Comparison of ENCODE assay signal across 9 mouse cellular contexts in the genomic region with DNA sequence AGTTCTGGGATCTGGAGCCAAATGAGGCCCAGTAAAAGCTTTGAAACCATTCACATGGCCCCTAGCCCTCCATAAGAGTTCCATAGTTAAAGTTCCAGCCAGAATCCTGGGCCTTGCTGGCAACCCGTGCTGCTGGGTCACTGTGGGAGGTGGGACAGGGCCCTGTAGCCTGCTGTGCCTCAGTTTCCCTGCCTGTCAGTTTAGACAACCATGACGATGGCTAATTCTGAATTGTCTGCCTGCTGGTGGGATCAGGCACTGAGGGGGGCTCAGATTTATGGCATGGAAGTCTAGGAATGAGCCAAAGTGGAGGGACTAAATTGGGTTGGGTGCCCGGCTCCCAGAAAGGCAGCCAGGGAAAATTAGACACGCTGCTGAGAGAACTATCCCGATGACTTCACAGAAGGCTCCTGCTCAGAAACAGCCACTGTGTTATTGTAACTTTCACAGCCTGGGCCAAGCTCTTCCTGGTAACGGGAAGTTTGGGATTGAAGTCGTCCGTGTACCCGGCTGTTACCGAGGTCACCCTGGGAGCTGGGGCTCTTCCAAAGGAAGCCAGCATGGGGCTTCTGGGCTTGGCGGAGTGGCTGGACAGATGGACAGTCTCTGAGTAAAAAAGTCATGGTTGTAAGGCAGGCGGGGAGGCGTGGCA.
DNase-seq lines count a peak whose midpoint lies in the region; ATAC-seq and TF ChIP-seq lines count a peak whose summit lies in the region.
"Had no signal": no experiment of that assay in that cellular context is flagged by ENCODE, and none has a peak within 500 bp of the region (broad histone marks: within the 10 kb centered on the region; RNA-seq: fewer than 3 reads in every experiment).

No protein-coding gene starts in this region.

- no peak for DNase-seq in forebrain, embryonic 10.5 days (ENCODE audit: extremely low spot score, low spot score)
- DNase-seq in layer of hippocampus, adult 2 months (ENCODE audit: low spot score in 2 of 2) = no peak
- DNase-seq in layer of hippocampus, adult 18-20 months (ENCODE audit: low spot score in 2 of 2) = no peak
- DNase-seq in retina, embryonic 14.5 days (ENCODE audit: low spot score) = no peak
- DNase-seq in adipocyte (ENCODE audit: low spot score) = no peak
- DNase-seq: right cerebral cortex, adult 18-20 months had no signal

- H3K4me1 ChIP-seq in forebrain, embryonic 10.5 days = peaks cover 21% of the 10 kb centered on the region
- no peaks in the 10 kb centered on the region for H3K4me1 ChIP-seq in forebrain, embryonic 13.5 days
- peaks cover 11% of the 10 kb centered on the region for H3K4me1 ChIP-seq in embryonic facial prominence, embryonic 12.5 days
- H3K4me1 ChIP-seq in neural tube, embryonic 13.5 days (replicated peaks) = peaks cover 14% of the 10 kb centered on the region

- ATAC-seq in forebrain, embryonic 13.5 days = no peak
- no peak for ATAC-seq in embryonic facial prominence, embryonic 12.5 days (ENCODE audit: insufficient number of reproducible peaks, insufficient read depth, low FRiP score, low TSS enrichment)
- ATAC-seq in neural tube, embryonic 13.5 days (ENCODE audit: low read depth) = peak; percentile 85

- TF ChIP-seq CTCF in layer of hippocampus, adult 2 months (conservative IDR thresholded peaks at IDR 0.05) = no peak

- H3K4me2 ChIP-seq in forebrain, embryonic 13.5 days = no peak overlapping the region
- no peak overlapping the region for H3K4me2 ChIP-seq in embryonic facial prominence, embryonic 12.5 days (replicated peaks)
- H3K4me2 ChIP-seq in neural tube, embryonic 13.5 days = no peak overlapping the region

- H3K4me3 ChIP-seq in forebrain, embryonic 10.5 days = no peak overlapping the region
- H3K4me3 ChIP-seq in forebrain, embryonic 13.5 days = no peak overlapping the region
- no peak overlapping the region for H3K4me3 ChIP-seq in layer of hippocampus, adult 2 months
- H3K4me3 ChIP-seq in embryonic facial prominence, embryonic 12.5 days = no peak overlapping the region
- H3K4me3 ChIP-seq in neural tube, embryonic 13.5 days = no peak overlapping the region

- WGBS in forebrain, embryonic 10.5 days = 79% methylated on average over 13 of the region's 13 CpGs
- 79% methylated on average over 13 of the region's 13 CpGs for WGBS in forebrain, embryonic 13.5 days
- WGBS in embryonic facial prominence, embryonic 12.5 days = 71% methylated on average over 13 of the region's 13 CpGs
- 23% methylated on average over 13 of the region's 13 CpGs for WGBS in neural tube, embryonic 13.5 days

- peak overlapping the region; percentile 69 for H3K27ac ChIP-seq in forebrain, embryonic 10.5 days
- no peak overlapping the region for H3K27ac ChIP-seq in forebrain, embryonic 13.5 days
- H3K27ac ChIP-seq in layer of hippocampus, adult 2 months = peak overlapping the region; percentile 67; the same call in 1 of the 2 replicates
- H3K27ac ChIP-seq in embryonic facial prominence, embryonic 12.5 days = peak overlapping the region; percentile 67
- peak overlapping the region; percentile 59 for H3K27ac ChIP-seq in neural tube, embryonic 13.5 days (replicated peaks)

- H3K9ac ChIP-seq in forebrain, embryonic 13.5 days = no peak overlapping the region
- H3K9ac ChIP-seq in embryonic facial prominence, embryonic 12.5 days = peak overlapping the region; percentile 7; the same call in 1 of the 2 replicates
- H3K9ac ChIP-seq in neural tube, embryonic 13.5 days = no peak overlapping the region

- no peaks in the 10 kb centered on the region for H3K9me3 ChIP-seq in forebrain, embryonic 10.5 days
- no peaks in the 10 kb centered on the region for H3K9me3 ChIP-seq in forebrain, embryonic 13.5 days (replicated peaks)
- H3K9me3 ChIP-seq in embryonic facial prominence, embryonic 12.5 days = no peaks in the 10 kb centered on the region
- H3K9me3 ChIP-seq in neural tube, embryonic 13.5 days = no peaks in the 10 kb centered on the region

- no peaks in the 10 kb centered on the region for H3K36me3 ChIP-seq in forebrain, embryonic 10.5 days (replicated peaks)
- no peaks in the 10 kb centered on the region for H3K36me3 ChIP-seq in forebrain, embryonic 13.5 days (ENCODE audit: poor library complexity, severe bottlenecking)
- H3K36me3 ChIP-seq in embryonic facial prominence, embryonic 12.5 days = no peaks in the 10 kb centered on the region
- no peaks in the 10 kb centered on the region for H3K36me3 ChIP-seq in neural tube, embryonic 13.5 days

- H3K27me3 ChIP-seq in forebrain, embryonic 10.5 days (ENCODE audit: poor library complexity, severe bottlenecking) = no peaks in the 10 kb centered on the region
- no peaks in the 10 kb centered on the region for H3K27me3 ChIP-seq in forebrain, embryonic 13.5 days
- no peaks in the 10 kb centered on the region for H3K27me3 ChIP-seq in embryonic facial prominence, embryonic 12.5 days
- H3K27me3 ChIP-seq in neural tube, embryonic 13.5 days = no peaks in the 10 kb centered on the region
